Mouse (Mus musculus): ENCODE measurements around the gene Ssh2. TPM values are rescaled to one million over a fixed set of nuclear protein-coding genes. Genes with fewer than 3 reads are reported as not detected.

Gene Ssh2
- polyA plus RNA-seq, 1 experiment: 28.5 TPM

DNA sequence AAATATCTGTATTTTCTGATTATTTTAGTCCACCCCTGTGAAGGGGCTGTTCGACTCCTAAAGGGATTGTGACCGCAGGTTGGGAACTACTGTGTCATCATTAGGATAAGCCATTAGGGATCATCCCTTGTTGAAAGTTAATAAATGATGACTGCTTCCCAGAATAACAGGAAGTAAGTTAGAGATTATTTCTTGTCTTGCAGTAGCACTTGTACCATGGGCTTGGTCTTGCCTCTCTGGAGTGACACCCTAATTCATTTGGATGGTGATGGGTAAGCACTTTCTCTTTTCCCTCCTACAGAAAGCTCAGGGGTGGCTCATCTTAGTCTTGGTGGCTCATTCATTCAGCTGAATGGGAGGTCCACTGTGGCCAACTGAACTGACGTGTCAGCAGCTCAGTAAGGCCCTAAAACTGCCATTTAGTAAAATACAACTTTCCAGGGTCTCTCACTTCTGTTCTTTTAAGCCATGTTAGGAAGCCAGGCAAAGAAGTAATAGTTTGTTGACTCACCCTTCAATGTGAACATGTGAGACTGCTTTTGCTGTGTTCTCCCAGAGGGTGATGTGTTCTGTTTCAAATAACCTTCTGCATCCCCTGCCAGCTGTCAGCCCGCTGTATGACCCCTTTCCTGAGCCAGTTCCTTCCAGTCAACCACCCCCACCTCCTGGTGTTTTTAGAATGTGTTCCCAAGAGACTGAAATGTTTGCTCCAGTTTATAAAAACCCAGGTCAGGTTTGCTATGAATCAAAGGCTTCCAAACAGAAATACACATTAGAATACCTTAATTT, 200.3 kb downstream of the Ssh2 start:
- DNase-seq (ENCODE audit: low read depth): no peak
- TF ChIP-seq POLR2A (IDR thresholded peaks at IDR 0.05; ENCODE audit: borderline replicate concordance, extremely low read depth, insufficient read depth, insufficient read length, poor library complexity, severe bottlenecking) (no peak), CTCF (IDR thresholded peaks at IDR 0.05; ENCODE audit: borderline replicate concordance, extremely low read depth, insufficient read depth, insufficient read length) (no peak)

DNA sequence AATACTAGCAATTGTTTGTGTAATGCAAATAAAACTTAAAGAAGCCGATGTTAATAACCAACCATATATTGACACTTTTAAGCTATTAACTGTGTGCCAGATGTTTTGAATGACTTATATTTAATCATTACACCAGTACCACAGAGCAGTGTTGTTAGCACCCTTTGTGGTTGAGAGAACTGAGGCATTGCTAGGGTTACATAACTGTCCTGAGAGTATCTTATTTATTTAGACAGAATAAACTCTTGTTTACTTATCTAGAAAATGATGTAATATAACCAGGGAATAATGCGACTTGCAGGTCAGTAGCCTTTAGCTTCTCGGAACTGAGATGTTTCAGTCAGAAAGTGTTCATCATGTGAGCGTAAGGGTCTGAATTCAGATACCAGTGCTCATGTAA, 201.9 kb downstream of the Ssh2 start:
- TF ChIP-seq CTCF (IDR thresholded peaks at IDR 0.05; ENCODE audit: borderline replicate concordance, extremely low read depth, insufficient read depth, insufficient read length): no peak
- TF ChIP-seq POLR2A (IDR thresholded peaks at IDR 0.05; ENCODE audit: borderline replicate concordance, extremely low read depth, insufficient read depth, insufficient read length, poor library complexity, severe bottlenecking): no peak
- no peak for DNase-seq (ENCODE audit: low read depth)

DNA sequence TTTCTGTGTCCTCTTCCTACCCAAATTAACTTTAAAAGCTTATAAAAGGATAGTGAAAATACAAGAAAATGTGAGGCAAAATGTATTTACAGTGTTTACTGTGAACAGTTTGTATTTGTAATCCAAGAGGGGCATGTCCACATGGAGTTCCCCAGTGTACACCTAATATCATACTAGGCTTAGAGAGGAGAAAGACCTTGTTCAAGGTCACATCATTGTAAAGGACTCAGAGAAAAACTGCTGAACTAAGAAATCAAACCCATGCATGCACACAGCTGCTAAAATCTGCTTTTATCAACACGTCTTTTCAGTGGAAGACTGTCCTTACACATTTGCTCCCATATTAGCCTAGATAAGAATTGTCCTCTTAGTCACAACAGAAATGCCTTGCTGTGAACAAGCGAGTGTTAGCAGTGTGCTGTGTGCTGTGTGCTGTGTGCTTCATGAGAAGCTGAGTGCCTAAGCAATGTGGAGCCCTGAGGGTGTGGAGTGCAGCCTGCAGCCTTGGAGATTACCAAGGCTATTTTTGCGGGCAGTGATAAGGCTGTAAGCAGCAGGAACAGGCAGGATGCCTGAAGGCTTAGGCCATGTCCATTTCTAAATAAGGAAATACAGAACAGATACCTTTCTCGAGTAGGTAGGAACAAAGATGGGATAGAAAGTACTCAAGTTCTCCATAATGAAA, 207.2 kb downstream of the Ssh2 start:
- TF ChIP-seq CTCF (IDR thresholded peaks at IDR 0.05; ENCODE audit: borderline replicate concordance, extremely low read depth, insufficient read depth, insufficient read length): no peak
- no peak for TF ChIP-seq POLR2A (IDR thresholded peaks at IDR 0.05; ENCODE audit: borderline replicate concordance, extremely low read depth, insufficient read depth, insufficient read length, poor library complexity, severe bottlenecking)
- DNase-seq (ENCODE audit: low read depth): no peak

DNA sequence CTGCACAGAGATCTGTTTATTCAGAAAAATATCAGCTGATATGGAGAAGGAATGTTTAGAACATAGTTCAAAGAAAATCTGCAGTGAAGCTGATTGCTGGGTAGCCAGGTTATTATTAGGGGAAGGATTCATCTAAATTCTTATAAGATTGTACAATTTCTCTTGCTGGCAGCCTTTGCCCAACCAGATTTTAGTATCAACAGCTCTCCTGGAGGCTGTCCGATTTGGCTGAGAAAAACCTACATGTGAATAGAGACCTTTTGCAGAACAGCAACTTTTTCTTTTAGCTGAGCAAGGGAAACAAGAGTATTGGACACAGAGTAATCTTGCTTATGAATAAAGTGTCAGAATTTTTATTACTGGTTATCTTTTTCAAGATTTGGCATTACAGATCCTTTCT, 212.4 kb downstream of the Ssh2 start:
- no peak for TF ChIP-seq CTCF (IDR thresholded peaks at IDR 0.05; ENCODE audit: borderline replicate concordance, extremely low read depth, insufficient read depth, insufficient read length)
- TF ChIP-seq POLR2A (IDR thresholded peaks at IDR 0.05; ENCODE audit: borderline replicate concordance, extremely low read depth, insufficient read depth, insufficient read length, poor library complexity, severe bottlenecking): no peak
- no peak for DNase-seq (ENCODE audit: low read depth)

DNA sequence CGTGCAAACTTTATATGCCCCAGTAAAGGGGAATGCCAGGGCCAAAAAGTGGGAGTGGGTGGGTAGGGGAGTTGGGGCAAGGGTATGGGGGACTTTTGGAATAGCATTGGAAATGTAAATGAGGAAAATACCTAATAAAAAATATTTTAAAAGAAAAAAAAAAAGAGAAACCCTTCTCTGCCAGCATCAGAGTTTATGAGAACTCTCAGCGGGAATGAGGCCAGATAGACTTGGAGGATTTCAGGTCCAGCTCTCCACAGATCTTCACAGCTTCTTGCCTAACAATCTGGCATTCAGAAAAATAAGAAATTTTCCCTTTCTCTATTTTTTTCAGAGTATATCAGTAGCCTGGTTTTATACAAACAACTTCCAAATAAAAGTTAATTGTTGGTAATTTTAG, 220.9 kb downstream of the Ssh2 start:
- TF ChIP-seq CTCF (IDR thresholded peaks at IDR 0.05; ENCODE audit: borderline replicate concordance, extremely low read depth, insufficient read depth, insufficient read length) (no peak), POLR2A (IDR thresholded peaks at IDR 0.05; ENCODE audit: borderline replicate concordance, extremely low read depth, insufficient read depth, insufficient read length, poor library complexity, severe bottlenecking) (no peak)
- DNase-seq (ENCODE audit: low read depth): no peak

DNA sequence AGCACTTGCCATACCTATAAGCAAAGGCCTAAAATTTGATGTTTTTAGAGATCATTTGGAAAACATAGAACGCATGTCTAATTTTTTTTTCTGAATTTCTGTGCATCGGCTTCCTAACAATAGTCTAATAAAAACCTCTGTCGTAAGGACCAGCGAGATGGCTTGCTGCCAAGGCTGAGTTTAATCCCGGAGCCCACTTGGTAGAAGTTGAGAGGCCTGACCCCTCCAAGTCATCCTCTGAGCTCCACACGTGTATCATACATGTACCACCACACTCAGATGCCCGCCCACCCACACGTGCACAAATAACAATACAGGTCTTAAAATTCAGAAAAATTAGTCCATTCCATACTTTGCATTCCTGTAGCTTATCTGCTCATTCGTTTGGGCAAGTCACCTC, 224.0 kb downstream of the Ssh2 start:
- TF ChIP-seq CTCF (IDR thresholded peaks at IDR 0.05; ENCODE audit: borderline replicate concordance, extremely low read depth, insufficient read depth, insufficient read length): no peak
- no peak for TF ChIP-seq POLR2A (IDR thresholded peaks at IDR 0.05; ENCODE audit: borderline replicate concordance, extremely low read depth, insufficient read depth, insufficient read length, poor library complexity, severe bottlenecking)
- DNase-seq (ENCODE audit: low read depth): no peak

DNA sequence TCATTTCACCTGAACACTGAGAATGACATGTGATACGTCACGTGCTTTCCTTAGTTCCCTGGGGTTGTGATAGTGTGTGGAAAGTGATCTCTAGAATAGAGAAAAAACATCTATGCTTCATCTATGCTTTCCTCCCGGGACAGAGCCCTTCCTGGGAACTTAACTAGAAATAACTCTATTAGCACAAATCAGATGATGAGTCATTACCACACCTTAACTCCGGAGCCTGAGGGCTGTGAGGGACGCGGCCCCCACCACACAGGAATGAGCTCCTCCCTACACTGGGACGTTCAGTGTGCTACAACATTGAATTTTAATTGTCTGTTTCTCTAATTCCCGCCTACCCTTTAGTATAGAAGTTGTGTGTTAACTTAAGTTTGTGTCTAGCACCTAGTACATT, 224.9 kb downstream of the Ssh2 start:
- TF ChIP-seq CTCF (IDR thresholded peaks at IDR 0.05; ENCODE audit: borderline replicate concordance, extremely low read depth, insufficient read depth, insufficient read length) (no peak), POLR2A (IDR thresholded peaks at IDR 0.05; ENCODE audit: borderline replicate concordance, extremely low read depth, insufficient read depth, insufficient read length, poor library complexity, severe bottlenecking) (no peak)
- DNase-seq (ENCODE audit: low read depth): no peak

DNA sequence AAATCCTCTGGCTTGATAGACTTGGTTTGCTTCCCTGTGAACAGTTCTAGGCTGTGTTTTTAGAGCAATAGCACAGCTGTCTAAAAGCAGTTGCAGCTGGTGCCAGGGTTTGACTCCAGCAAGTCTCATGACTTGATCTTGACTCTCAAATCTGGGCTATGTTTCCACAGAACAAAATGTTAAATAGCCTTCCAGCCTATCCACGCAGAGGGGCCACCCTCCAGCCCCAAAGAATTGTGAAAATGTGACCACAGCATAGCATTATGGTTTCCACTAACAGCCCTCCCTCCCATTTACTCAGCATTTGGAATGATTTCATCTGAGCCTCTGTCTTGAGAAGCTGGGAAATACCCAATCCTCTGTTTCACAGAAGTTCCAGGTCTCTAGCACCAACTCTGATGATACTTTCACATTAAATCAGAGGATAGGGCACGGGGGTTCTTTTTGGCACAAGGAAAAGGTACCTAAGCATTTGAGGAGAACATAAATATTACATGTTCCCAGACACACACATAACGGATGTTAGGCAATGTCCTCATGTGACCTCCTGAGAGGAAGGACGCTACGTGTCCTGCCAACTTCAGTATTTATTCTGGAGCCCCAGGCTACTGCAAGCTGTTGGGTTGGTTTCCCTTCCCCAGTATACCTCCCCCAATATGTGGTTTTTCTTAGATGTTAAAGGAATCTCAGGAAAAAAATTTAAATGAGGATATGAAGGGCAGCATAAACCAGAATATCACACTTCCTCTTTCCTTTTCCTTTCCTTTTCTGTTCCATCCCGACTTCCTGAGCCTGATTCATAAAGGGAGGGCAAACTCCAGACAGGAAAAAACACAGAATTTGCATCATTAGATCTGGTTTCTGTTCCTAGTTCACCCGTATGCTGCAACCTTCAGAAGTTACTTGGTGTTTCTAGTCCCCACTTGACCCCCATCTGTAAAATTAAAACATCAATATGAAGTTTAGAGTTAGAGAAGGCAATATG, 226.4 kb downstream of the Ssh2 start:
- TF ChIP-seq CTCF (IDR thresholded peaks at IDR 0.05; ENCODE audit: borderline replicate concordance, extremely low read depth, insufficient read depth, insufficient read length) (no peak), POLR2A (IDR thresholded peaks at IDR 0.05; ENCODE audit: borderline replicate concordance, extremely low read depth, insufficient read depth, insufficient read length, poor library complexity, severe bottlenecking) (no peak)
- no peak for DNase-seq (ENCODE audit: low read depth)

DNA sequence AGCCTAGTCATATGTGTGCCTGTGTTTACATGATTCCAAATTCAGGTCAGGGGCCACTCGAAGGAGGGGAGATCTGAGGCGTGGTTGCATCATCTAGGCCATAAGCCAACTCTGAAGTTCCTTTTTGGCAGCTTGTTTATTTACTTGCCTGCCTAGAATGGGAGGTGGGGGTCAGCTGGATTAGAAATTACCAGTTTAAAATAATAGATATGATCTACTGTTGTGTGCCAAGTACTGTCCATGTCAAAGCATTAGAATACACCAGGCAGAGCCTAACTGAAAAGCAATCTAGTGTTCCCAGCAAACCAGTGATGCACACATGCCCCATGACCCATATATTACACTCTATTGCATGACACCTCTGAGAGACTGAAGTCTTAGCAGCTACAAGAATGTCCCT, 228.9 kb downstream of the Ssh2 start:
- DNase-seq (ENCODE audit: low read depth): no peak
- TF ChIP-seq CTCF (IDR thresholded peaks at IDR 0.05; ENCODE audit: borderline replicate concordance, extremely low read depth, insufficient read depth, insufficient read length): no peak
- TF ChIP-seq POLR2A (IDR thresholded peaks at IDR 0.05; ENCODE audit: borderline replicate concordance, extremely low read depth, insufficient read depth, insufficient read length, poor library complexity, severe bottlenecking): no peak

DNA sequence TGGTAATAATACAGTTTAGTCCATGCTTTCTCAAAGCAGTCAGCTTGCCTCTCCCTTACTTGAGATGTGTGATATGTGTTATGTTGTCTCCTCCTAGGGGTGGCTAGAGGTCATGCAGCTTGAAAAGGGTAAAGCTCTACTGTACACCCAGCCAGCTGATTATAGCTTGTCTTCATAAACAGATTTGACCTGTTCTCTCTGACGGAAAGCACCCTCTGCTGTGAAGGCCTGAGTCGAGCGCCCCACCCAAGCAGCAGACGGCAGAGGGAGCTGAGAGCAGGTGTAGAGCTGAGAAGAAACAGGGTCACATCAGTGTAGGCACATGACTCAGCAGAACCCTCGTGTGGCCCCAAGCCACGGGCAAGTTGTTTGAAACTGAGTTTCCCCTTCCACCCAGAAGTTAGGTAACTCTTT, 230.5 kb downstream of the Ssh2 start:
- DNase-seq (ENCODE audit: low read depth): peak; percentile 70
- peak; percentile 64; the same call in 1 of the 2 replicates for TF ChIP-seq CTCF (IDR thresholded peaks at IDR 0.05; ENCODE audit: borderline replicate concordance, extremely low read depth, insufficient read depth, insufficient read length)
- no peak for TF ChIP-seq POLR2A (IDR thresholded peaks at IDR 0.05; ENCODE audit: borderline replicate concordance, extremely low read depth, insufficient read depth, insufficient read length, poor library complexity, severe bottlenecking)

DNA sequence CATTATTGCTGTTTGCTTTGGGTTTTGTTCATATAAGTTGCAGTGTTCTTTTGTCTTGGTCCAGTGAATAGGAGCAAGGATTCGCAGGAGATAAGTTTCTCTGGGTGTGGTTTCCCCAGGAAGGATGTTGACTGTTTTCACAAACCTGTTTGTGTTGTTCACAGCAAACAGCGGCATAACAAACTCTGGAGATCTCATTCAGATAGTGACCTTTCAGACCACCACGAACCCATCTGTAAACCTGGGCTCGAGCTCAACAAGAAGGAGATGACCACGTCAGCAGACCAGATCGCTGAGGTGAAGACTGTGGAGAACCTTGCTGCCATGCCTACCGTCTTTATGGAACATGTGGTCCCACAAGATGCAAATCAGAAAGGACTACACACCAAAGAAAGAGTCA, 233.1 kb downstream of the Ssh2 start:
- no peak for DNase-seq (ENCODE audit: low read depth)
- no peak for TF ChIP-seq CTCF (IDR thresholded peaks at IDR 0.05; ENCODE audit: borderline replicate concordance, extremely low read depth, insufficient read depth, insufficient read length)
- no peak for TF ChIP-seq POLR2A (IDR thresholded peaks at IDR 0.05; ENCODE audit: borderline replicate concordance, extremely low read depth, insufficient read depth, insufficient read length, poor library complexity, severe bottlenecking)

Measured in brain, embryonic 14.5 days (tissue).